Mouse (Mus musculus) lung, embryonic 15.5 days (tissue): Measurements from ENCODE around the gene Lpar4. TPM values are rescaled to one million over a fixed set of nuclear protein-coding genes. Genes with fewer than 3 reads are reported as not detected.
A peak's percentile ranks its signal among the peaks of the same experiment; 100 is the strongest.

Source experiments
- ATAC-seq: fragments of 200-750 bp; cut with Nextera tagmentation; 2 replicates; pipeline ENCODE4 v1.8.0; 2017; ENCODE audit warnings: moderate number of reproducible peaks, borderline replicate concordance; ENCODE audit not compliant: low FRiP score, low TSS enrichment; ENCODE audit errors: extremely low read depth
- H3K27ac ChIP-seq: fragments of 300-500 bp; sonication (generic); 2 replicates; pipeline ENCODE4 v1.5.1; 2015; ENCODE audit warnings: moderate library complexity, mild to moderate bottlenecking, inconsistent platforms
- H3K27me3 ChIP-seq: fragments of 300-500 bp; sonication (generic); 2 replicates; pipeline ENCODE4 v1.6.1; 2015; ENCODE audit warnings: inconsistent platforms
- H3K36me3 ChIP-seq: fragments of 300-500 bp; sonication (generic); 2 replicates; pipeline ENCODE4 v1.6.1; 2015; ENCODE audit warnings: inconsistent platforms
- H3K4me1 ChIP-seq: fragments of 300-500 bp; sonication (generic); 2 replicates; pipeline ENCODE4 v1.6.1; 2015; ENCODE audit warnings: inconsistent platforms
- H3K4me2 ChIP-seq: fragments of 300-500 bp; sonication (generic); 2 replicates; pipeline ENCODE4 v1.6.1; 2015; ENCODE audit warnings: inconsistent platforms, mild to moderate bottlenecking, moderate library complexity
- H3K4me3 ChIP-seq: fragments of 300-500 bp; sonication (generic); 2 replicates; pipeline ENCODE4 v1.5.1; 2015; ENCODE audit warnings: mild to moderate bottlenecking, inconsistent platforms
- H3K9ac ChIP-seq: fragments of 300-500 bp; sonication (generic); 2 replicates; pipeline ENCODE4 v1.6.1; 2015; ENCODE audit warnings: inconsistent platforms
- H3K9me3 ChIP-seq: fragments of 300-500 bp; sonication (generic); 2 replicates; pipeline ENCODE4 v1.6.1; 2016; ENCODE audit warnings: inconsistent platforms
- WGBS: fragments of 180-500 bp; shearing (Covaris S2); methylation state at CpG from one replicate; pipeline ENCODE4 v1.1.7; 2015; 5-methylcytosine and 5-hydroxymethylcytosine counted together
- polyA plus RNA-seq: library from polyadenylated mRNA; unstranded; fragments of >200 nt; fragmentation: Nextera tagmentation; extraction: Ambion mirVana; gene quantifications from 2 replicates; pipeline ENCODE4 v1.2.1, GENCODE M21; 2015

Gene Lpar4
- polyA plus RNA-seq, 1 experiment from 2014 or later, result 19.3 TPM

DNA sequence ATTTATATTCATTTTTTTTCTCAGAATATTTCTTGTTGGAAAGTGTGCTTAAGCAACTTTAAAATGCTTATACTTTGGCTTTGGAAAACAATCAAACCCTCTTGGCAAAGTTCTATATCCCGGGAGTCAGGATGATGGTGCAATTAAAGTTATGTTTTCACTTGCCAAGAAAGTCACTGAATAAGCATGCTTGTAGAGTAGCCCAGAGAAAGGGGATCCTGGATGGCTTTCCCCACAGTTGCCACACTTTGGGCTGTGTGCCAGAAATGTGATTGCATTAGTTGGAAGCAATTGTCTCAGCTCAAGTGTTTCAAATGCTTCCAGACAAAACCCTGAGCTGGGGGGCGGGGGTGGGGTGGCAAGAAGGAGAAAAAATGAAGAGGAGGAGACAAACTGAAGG lies 43.9 kb downstream of the Lpar4 start:
- WGBS, result 30% methylated on average over 2 of the region's 2 CpGs
- no peaks in the 10 kb centered on the region for H3K36me3 ChIP-seq
- no peak overlapping the region for H3K4me2 ChIP-seq
- H3K27ac ChIP-seq, result no peak overlapping the region
- H3K9me3 ChIP-seq, result no peaks in the 10 kb centered on the region
- H3K4me1 ChIP-seq, result no peaks in the 10 kb centered on the region
- ATAC-seq, result peak; percentile 57; the same call in 1 of the 2 replicates
- H3K4me3 ChIP-seq, result no peak overlapping the region
- H3K27me3 ChIP-seq, result no peaks in the 10 kb centered on the region
- H3K9ac ChIP-seq, result no peak overlapping the region

Other genes starting within 250 kb of the Lpar4 start
- gene Rtl3, start 80.0 kb upstream of the Lpar4 start, polyA plus RNA-seq, result 9.8 and 11.8 TPM in 2 replicates
- gene P2ry10, start 167.9 kb downstream of the Lpar4 start, polyA plus RNA-seq, result 0.18 and 0.92 TPM in 2 replicates
- gene P2ry10b, start 228.3 kb downstream of the Lpar4 start, polyA plus RNA-seq, result 0.22 and 0.42 TPM in 2 replicates